Mouse (Mus musculus): ENCODE measurements around the gene Kctd17.

DNA sequence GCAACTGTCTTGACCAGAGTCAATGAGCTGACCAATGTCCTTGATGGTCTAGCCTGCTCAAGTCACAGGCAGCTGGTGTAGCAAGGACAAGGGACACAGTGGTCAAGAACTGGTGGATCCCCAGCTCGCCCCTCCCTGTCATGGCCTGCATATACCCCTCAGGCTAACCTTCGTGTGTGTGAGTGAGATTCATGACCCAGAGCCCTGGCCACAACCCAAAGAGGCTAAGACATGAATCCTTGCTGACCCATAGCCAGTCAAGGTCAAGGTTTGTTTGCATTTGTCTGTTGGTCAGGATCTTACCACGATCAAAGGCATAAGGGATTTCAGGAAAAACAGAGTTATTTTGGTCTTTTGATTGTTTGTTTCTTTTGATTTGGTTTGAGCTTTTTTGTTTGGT lies 54.2 kb downstream of the Kctd17 start:
- no peak for TF ChIP-seq CTCF (IDR thresholded peaks at IDR 0.05; ENCODE audit: borderline replicate concordance, insufficient read depth, low read length)
- TF ChIP-seq POLR2A (IDR thresholded peaks at IDR 0.05; ENCODE audit: low read depth, low read length), result no peak

Data from embryonic fibroblast, embryonic 13.5 days (primary cell).